Mouse (Mus musculus) megakaryocyte, embryonic 14.5 days (primary cell): Measurements from ENCODE around the gene Ece2.

ENCODE experiments used
- FLI1 ChIP-seq: IDR thresholded peaks from 2 replicates; pipeline ENCODE4 v1.6.1; 2012; ENCODE audit warnings: low read length, inconsistent platforms, mixed read lengths
- GATA1 ChIP-seq: IDR thresholded peaks from 3 replicates; pipeline ENCODE4 v1.6.1; 2012; ENCODE audit warnings: mixed read lengths, low read length, inconsistent platforms, borderline replicate concordance

DNA sequence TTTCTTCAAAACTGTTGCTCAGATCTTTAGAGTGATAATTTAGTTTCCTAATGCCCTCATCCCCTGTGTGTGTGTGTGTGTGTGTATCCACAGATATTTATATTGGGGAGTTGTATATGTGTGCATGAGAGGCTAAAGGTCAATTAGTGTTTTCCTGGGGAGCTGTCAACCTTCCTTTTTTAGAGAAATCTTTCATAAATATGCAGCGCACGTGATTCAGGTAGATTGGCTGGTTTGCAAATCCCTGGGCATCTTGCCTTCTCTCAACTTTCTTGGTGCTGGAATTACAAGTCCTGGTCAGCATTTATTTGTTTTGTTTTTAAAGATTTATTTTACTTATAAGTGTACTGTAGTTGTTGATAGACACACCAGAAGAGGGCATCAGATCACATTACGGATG lies 40.7 kb downstream of the Ece2 start:
- TF ChIP-seq GATA1 (no peak), FLI1 (no peak)
